Mouse (Mus musculus) bone marrow macrophage, adult 2 months (primary cell): ENCODE measurements around the gene Ptges2. TPM values are rescaled to one million over a fixed set of nuclear protein-coding genes. Genes with fewer than 3 reads are reported as not detected.

ENCODE experiments used
- H3K27ac ChIP-seq: 2 replicates; pipeline ENCODE4 v1.5.1; 2012; ENCODE audit warnings: low read depth, low read length; ENCODE audit not compliant: insufficient read depth
- H3K4me1 ChIP-seq: 2 replicates; pipeline ENCODE4 v1.6.1; 2012; ENCODE audit warnings: low read length; ENCODE audit not compliant: control insufficient read depth, insufficient read depth
- H3K4me3 ChIP-seq: 2 replicates; pipeline ENCODE4 v1.5.1; 2012; ENCODE audit warnings: mild to moderate bottlenecking, low read length, moderate library complexity; ENCODE audit not compliant: insufficient read depth
- CTCF ChIP-seq: IDR thresholded peaks from 2 replicates; pipeline ENCODE4 v1.5.1; 2012; ENCODE audit warnings: low read depth, mild to moderate bottlenecking, low read length, moderate library complexity
- POLR2A ChIP-seq: IDR thresholded peaks from 2 replicates; pipeline ENCODE4 v1.6.1; 2012; ENCODE audit warnings: mild to moderate bottlenecking, low read depth, low read length, borderline replicate concordance
- polyA plus RNA-seq: library from polyadenylated mRNA; stranded (reverse); fragments of >200 nt; gene quantifications from 2 replicates; pipeline ENCODE4 v1.2.4, GENCODE M21; 2012; ENCODE audit not compliant: missing spikeins, insufficient read depth, insufficient read length

Ptges2 gene
- polyA plus RNA-seq, 1 experiment: 7.9 TPM

DNA sequence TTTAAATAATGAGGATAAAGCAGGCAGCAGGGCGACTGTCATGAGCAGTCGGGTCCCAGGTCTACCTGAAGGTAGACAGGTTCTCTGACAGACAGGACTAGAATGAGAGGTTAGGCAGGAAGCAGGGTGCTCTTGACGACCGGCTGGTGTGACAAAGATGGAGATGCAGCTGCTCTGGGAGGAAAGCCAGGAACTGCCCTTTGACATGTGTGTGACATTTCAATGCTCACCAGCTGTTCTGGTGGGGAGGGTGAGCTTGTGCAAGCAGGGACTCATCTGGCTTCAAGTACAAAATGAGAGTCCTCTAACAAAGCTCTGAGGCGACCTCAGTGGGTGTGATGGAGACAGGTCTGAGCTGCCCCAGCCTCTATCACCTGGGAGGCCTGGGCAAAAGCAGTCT is 18.2 kb downstream of the Ptges2 start:
- H3K4me3 ChIP-seq: no peak overlapping the region
- no peak for TF ChIP-seq CTCF
- no peak for TF ChIP-seq POLR2A
- H3K27ac ChIP-seq: no peak overlapping the region
- H3K4me1 ChIP-seq: no peaks in the 10 kb centered on the region

DNA sequence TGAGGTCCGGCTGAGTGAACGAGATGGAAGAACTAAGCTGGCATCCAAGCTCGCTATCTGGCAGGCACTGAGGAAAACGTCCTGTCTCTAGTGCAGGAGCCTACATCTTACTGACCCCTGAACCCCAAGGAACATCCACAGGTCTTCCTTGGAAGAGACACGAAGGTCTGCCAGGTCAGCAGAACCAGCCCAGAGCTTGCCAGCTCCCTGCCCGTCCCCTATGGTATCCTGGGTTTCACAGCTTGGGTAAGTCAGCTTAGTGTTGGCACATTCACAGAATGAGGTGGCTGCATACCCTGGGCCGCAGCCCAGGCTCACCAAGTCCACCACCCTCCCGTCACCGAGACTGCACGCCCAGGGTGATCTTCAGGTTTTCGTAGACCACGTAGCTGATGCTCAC is 20.1 kb downstream of the Ptges2 start:
- TF ChIP-seq POLR2A (no peak), CTCF (no peak)
- Histone ChIP-seq H3K27ac (no peak overlapping the region), H3K4me3 (no peak overlapping the region)

DNA sequence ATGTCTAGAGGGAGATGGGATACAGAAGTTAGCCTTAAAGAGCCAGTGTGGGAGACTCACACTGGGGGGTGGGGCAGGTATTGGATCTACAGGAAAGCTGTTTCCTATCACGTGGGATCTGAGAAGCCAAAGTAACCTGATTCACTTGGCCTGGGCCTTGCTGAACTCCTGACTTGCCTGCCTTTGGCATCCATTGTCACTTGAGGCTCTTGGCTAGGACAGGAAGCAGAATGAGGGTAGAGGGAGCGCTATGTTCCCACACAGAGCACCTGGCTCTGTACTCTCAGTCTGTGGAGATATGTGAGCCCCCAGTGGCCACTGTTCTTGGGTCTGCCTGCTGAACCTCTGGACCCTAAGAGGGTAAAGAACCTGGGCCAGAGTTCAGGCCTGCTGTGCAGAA is 20.9 kb downstream of the Ptges2 start:
- H3K4me1 ChIP-seq: no peaks in the 10 kb centered on the region; the same call in 1 of the 2 replicates
- no peak overlapping the region for H3K27ac ChIP-seq
- TF ChIP-seq POLR2A (no peak), CTCF (no peak)
- no peak overlapping the region for H3K4me3 ChIP-seq

More for the DNA sequence above, 20.1 kb downstream of the Ptges2 start:
- no peaks in the 10 kb centered on the region; the same call in 1 of the 2 replicates for H3K4me1 ChIP-seq

DNA sequence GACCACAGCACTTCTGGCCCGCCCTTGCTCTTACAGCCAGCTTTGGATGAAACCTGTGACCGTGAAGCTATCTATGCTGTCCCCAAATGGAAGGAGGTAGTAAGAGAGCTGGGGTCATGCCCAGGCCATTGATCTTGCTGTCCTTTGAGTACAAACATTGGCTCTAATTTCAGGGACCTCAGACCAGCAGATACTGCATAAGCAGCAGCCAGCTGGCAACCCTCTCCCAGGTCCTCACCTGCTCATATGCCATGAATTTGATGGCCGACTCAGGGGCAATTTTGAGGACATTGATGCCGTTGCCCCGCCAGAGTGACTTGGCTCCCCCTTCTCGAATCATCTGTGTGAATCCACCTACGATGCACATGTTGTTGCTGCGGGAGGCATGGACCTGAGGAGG is 21.8 kb downstream of the Ptges2 start:
- Histone ChIP-seq H3K4me3 (no peak overlapping the region), H3K4me1 (peaks cover 1% of the 10 kb centered on the region; the same call in 1 of the 2 replicates), H3K27ac (no peak overlapping the region)
- TF ChIP-seq CTCF: no peak
- no peak for TF ChIP-seq POLR2A

- H3K4me3 ChIP-seq: no peak overlapping the region
- TF ChIP-seq CTCF: no peak
- TF ChIP-seq POLR2A: no peak
- peaks cover 11% of the 10 kb centered on the region for H3K4me1 ChIP-seq
- no peak overlapping the region for H3K27ac ChIP-seq
Measured at GRCm38 (mm10) chr2:32418430-32419151, 22.9 kb downstream of the Ptges2 start.

GRCm38 (mm10) chr2:32419359-32419758 is 23.7 kb downstream of the Ptges2 start:
- TF ChIP-seq CTCF: no peak
- no peak for TF ChIP-seq POLR2A
- no peak overlapping the region for H3K4me3 ChIP-seq
- H3K27ac ChIP-seq: no peak overlapping the region
- peaks cover 16% of the 10 kb centered on the region for H3K4me1 ChIP-seq

DNA sequence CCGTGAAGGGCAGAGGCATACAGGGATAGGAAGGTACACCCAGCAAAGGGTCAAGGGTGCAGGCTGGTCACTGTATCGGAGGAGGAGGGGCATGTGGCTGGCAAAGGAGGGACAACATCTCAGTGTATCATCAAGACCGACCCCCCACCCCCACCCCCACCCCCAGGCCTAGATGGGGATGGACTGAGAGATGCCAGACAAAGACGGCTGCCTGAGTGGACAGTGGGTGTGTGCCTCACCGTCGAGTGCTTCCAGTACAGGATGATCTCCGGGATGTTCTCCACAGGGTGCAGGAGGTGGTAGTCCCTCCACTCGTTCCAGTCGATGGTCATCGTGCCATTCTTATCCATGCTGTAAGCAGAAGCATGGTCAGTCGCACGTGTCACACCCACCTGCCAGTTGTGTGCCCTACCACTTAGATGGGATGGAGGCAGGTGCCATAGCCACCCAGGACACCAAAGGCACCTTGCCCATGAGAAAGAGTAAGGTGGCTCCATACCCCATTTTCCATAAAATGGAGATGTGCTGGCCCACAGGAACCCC is 24.4 kb downstream of the Ptges2 start:
- Histone ChIP-seq H3K27ac (no peak overlapping the region), H3K4me3 (no peak overlapping the region), H3K4me1 (peaks cover 24% of the 10 kb centered on the region)
- TF ChIP-seq POLR2A (no peak), CTCF (no peak)

- Histone ChIP-seq H3K4me1 (peaks cover 29% of the 10 kb centered on the region), H3K27ac (no peak overlapping the region), H3K4me3 (no peak overlapping the region)
- TF ChIP-seq POLR2A: no peak
- no peak for TF ChIP-seq CTCF
Measured at GRCm38 (mm10) chr2:32420647-32421046, 25.0 kb downstream of the Ptges2 start.

- peaks cover 38% of the 10 kb centered on the region for H3K4me1 ChIP-seq
- TF ChIP-seq POLR2A: no peak
- TF ChIP-seq CTCF: no peak
- H3K4me3 ChIP-seq: no peak overlapping the region
- no peak overlapping the region for H3K27ac ChIP-seq
Measured at GRCm38 (mm10) chr2:32421851-32422251, 26.2 kb downstream of the Ptges2 start.

DNA sequence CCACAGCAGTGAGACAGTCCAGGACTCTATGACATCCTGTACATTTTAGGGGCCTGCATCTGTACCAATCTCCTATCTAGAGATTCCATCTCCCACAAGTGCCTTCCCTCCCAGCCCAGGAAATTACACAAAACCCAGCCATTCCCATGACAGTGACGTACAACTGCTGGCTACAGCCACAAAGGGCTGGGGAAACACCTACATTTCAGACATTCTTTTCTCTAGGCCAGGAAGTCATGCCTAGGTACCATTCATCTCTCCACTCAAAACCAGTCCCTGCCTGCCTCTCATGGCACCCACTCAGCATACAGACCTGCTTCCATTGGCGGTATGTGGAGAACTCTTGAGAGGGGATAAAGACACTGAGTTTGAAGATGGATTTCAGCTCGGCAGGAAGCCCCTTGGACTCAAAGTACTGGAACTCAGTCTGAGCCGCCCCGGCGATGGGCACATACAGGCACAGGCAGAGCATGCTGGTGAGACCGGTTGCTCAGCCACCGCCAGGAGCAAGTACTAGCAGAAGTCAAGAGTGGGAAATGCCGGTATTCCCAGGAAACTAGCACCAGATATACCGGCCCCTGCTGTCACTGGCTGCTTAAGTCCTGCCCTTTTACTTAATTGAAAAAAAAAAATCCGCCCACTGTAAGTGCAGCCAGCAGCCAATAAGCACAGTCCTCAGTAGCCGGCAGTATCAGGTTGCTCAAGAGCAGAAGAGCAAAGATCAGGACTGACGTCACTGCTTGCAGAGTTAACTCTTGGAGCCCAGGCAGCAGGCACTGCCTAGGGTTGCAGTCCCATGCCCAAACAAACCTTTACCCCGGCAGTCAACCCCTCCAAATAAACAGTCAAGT is 28.0 kb downstream of the Ptges2 start:
- Histone ChIP-seq H3K4me3 (peak overlapping the region; percentile 49), H3K27ac (peak overlapping the region; percentile 37), H3K4me1 (peaks cover 55% of the 10 kb centered on the region)
- TF ChIP-seq POLR2A (no peak), CTCF (no peak)
